Mouse (Mus musculus) adipocyte (in vitro differentiated cells): Measurements from ENCODE around the gene Smarcc1.
"Not testable (repeated sequence)": the region's sequence is repeated elsewhere in the genome, so short reads cannot be mapped to it uniquely, and the experiment has no call there.

Source experiments
- DNase-seq: peaks from one replicate; pipeline ENCODE4 v3.0.0-alpha.2; 2016; ENCODE audit warnings: low spot score

Gene Smarcc1

GRCm38 (mm10) chr9:110116977-110117778, at the start of gene Smarcc1:
Gene Smarcc1 (plus strand): TSS chr9:110117708.
- DNase-seq: peak; percentile 85

DNA sequence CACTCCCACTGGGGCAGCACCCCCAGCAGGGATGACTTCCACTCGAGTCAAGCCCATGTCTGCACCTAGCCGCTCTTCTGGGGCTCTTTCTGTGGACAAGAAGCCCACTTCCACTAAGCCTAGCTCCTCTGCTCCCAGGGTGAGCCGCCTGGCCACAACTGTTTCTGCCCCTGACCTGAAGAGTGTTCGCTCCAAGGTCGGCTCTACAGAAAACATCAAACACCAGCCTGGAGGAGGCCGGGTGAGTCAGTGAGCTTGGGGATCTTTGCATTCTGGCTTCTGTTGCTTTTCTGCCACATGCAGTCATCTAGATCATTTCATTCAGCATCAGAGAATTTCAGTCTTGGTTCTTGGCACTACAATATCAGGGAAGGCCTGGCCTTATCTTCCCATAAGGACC, 48.8 kb upstream of the Smarcc1 start:
- no peak for DNase-seq

- peak; percentile 70 for DNase-seq
Measured at GRCm38 (mm10) chr9:110070358-110070757, 47.1 kb upstream of the Smarcc1 start.

DNA sequence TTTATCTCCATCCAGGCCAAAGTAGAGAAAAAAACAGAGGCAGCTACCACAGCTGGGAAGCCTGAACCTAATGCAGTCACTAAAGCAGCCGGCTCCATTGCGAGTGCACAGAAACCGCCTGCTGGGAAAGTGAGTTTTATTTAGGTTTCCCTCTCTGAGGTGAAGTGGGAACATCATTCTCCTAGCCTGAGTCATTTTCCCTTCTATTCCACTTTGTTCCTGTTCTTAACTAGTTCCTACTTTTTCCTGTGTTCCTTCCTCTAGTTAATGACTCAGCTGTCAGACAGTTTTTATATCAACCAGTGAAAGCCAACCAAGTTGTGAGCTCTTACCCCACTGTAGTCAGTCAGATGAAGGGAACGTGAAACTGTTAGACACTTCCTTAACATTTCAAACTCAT, 46.5 kb upstream of the Smarcc1 start:
- DNase-seq: no peak

GRCm38 (mm10) chr9:110071843-110072242, 45.7 kb upstream of the Smarcc1 start:
- DNase-seq: peak; percentile 81

- not testable (repeated sequence) for DNase-seq
Measured at GRCm38 (mm10) chr9:110076468-110076867, 41.0 kb upstream of the Smarcc1 start.

- no peak for DNase-seq
Measured at GRCm38 (mm10) chr9:110081066-110081465, 36.4 kb upstream of the Smarcc1 start.

GRCm38 (mm10) chr9:110084201-110084964, 33.1 kb upstream of the Smarcc1 start:
- peak; percentile 59 for DNase-seq

- DNase-seq: no peak
Measured at GRCm38 (mm10) chr9:110085693-110086092, 31.8 kb upstream of the Smarcc1 start.

DNA sequence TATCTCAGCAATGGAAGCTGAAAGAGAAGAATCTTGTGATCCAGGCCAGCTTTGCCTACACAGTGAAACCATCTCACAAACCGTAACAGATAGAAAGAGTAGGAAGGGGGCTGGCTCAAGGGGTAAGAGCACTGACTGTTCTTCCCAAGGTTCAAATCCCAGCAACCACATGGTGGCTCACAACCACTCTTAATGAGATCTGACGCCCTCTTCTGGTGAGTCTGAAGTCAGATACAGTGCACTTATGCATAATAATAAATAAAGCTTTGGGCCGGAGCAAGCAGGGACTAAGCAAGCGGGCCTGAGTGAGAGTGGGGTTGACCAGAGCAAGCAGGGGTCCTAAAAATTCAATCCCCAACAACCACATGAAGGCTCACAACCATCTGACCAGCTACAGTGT, 24.2 kb upstream of the Smarcc1 start:
- no peak for DNase-seq

DNA sequence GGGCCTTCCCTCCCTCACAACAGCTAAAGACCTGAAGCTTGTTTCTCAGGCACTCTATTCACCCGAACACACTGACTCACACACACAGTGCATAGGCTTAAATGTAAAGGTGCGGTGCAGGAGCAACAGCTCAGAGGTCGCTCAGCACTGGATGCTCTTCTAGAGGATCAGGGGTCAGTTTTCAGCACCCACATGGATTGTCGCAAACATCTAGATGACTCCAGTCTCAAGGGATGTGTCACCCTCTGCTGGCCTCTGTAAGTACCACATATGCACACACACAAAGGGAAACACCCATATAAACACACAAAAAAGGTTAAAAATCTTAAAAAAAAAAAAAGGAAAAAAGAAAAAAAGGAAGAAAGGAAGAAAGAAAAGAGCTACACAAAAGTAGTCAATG, 22.7 kb upstream of the Smarcc1 start:
- no peak for DNase-seq

GRCm38 (mm10) chr9:110097791-110098190, 19.7 kb upstream of the Smarcc1 start:
- no peak for DNase-seq

- DNase-seq: peak; percentile 88
Measured at GRCm38 (mm10) chr9:110100627-110101600, 16.6 kb upstream of the Smarcc1 start.

DNA sequence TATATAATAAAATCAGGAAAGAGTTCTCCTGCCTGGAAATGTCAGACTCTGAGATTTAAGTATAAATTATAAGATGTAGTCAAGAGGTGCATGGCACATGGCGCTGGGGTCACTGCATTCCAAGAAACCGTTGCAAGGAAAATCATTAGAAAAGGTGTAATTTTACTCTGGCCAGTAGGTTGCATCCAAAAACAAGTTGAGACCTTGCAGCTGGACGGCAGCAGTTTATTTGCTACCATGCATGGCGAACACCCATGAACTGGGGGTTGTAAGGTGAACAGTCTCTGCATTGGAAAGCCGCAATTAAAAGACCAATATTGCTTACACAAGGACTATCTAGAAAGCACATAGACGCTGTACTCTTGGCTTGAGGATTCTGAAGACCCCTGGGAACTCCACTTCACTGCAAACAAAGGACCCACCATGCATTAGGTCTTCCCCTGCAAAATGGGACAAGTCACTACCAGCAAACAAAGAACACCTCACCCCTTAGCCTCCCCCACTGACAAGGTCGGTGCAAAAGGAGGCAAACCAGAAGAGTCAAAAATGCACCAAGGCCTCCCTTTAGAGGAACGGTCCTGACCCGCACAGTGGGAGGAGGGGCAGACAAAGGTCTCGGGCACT, 1.0 kb upstream of the Smarcc1 start:
- peak; percentile 33 for DNase-seq

DNA sequence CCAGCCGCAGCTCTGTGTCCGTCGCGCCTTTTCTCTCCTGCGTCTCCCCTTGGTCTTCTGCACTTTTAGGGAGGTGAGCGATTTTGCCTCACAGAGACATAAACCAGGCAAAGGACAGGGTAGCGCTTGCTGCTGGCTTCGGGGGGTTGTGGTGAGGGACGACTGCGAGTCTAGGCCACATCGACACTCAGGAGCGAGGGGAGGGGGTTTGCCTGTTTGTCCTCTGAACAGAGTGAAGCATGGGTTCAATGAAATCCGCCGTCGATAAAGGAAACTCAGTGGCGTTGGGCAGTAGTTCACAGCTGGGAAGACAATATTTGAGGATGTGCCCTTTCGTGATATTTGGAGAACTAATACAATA, 251 bp downstream of the Smarcc1 start, which contains the start of gene Dhx30:
TSS of gene Dhx30 (minus strand) at position 52 of the 361 bp plus-strand sequence.
- no peak for DNase-seq

GRCm38 (mm10) chr9:110118249-110118648, 741 bp downstream of the Smarcc1 start:
- peak; percentile 15 for DNase-seq

- DNase-seq: peak; percentile 28
Measured at GRCm38 (mm10) chr9:110121424-110121823, 3.9 kb downstream of the Smarcc1 start.

DNA sequence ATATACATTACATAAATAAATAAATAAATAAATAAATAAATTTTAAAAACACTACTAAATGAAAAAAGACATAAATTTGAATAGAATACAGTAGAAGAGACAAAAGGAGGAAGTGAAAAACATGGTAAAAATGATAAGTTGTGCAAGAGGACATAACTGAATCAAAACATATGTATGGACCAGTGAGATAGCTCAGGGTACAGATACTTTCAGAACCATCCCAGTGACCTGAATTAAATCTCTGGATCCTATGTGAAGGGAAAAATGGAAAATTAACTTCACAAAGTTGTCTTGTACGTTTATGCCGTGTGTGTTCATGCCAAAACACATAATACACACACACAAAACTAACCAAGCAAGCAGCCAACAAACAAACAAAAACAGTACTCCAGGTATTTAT, 5.8 kb downstream of the Smarcc1 start:
- no peak for DNase-seq

GRCm38 (mm10) chr9:110124008-110124540, 6.6 kb downstream of the Smarcc1 start:
- not testable (repeated sequence) for DNase-seq

- no peak for DNase-seq
Measured at GRCm38 (mm10) chr9:110130896-110131524, 13.5 kb downstream of the Smarcc1 start.
